33 mouse cellular contexts compared by ENCODE assay signal in genomic region chr2:175156696-175157095, GRCm38 (mm10). TPM values are rescaled to one million over a fixed set of nuclear protein-coding genes. Genes with fewer than 3 reads are reported as not detected.
"Had no signal": no experiment of that assay in that cellular context is flagged by ENCODE, and none has a peak within 500 bp of the region (broad histone marks: within the 10 kb centered on the region; RNA-seq: fewer than 3 reads in every experiment).

No protein-coding gene starts in this region.

- DNase-seq: left cerebral cortex, postnatal 4 days; liver; liver, embryonic 13.5 days; liver, postnatal 0 days; lung, adult 18-20 months; lung, adult 2 months; lung, embryonic 14.5 days; lung, postnatal 10 days; lung, postnatal 14 days; lung, postnatal 36 days; lung, postnatal 4 days; midbrain, embryonic 14.5 days had no signal

- H3K9me3 ChIP-seq: limb, embryonic 15.5 days; lung, embryonic 15.5 days had no signal

- H3K9ac ChIP-seq: limb, embryonic 12.5 days; limb, embryonic 13.5 days; limb, embryonic 15.5 days; liver, embryonic 12.5 days; liver, embryonic 13.5 days; liver, embryonic 14.5 days; liver, embryonic 15.5 days; liver, postnatal 0 days; lung, embryonic 14.5 days; lung, embryonic 15.5 days; midbrain, embryonic 12.5 days; midbrain, embryonic 13.5 days; midbrain, embryonic 15.5 days; neural tube, embryonic 12.5 days had no signal

- H3K36me3 ChIP-seq: limb, embryonic 10.5 days; limb, embryonic 12.5 days; limb, embryonic 13.5 days; limb, embryonic 15.5 days; liver, embryonic 12.5 days; liver, embryonic 13.5 days; liver, embryonic 15.5 days; lung, embryonic 15.5 days; midbrain, embryonic 10.5 days; midbrain, embryonic 12.5 days; midbrain, embryonic 13.5 days; midbrain, embryonic 15.5 days; neural tube, embryonic 12.5 days had no signal

- H3K4me2 ChIP-seq: limb, embryonic 12.5 days; limb, embryonic 13.5 days; limb, embryonic 15.5 days; liver, embryonic 11.5 days; liver, embryonic 12.5 days; liver, embryonic 13.5 days; liver, embryonic 15.5 days; lung, embryonic 14.5 days; lung, embryonic 15.5 days; midbrain, embryonic 11.5 days; midbrain, embryonic 12.5 days; midbrain, embryonic 13.5 days; midbrain, embryonic 15.5 days; neural tube, embryonic 12.5 days had no signal

- H3K27me3 ChIP-seq: limb, embryonic 12.5 days; limb, embryonic 13.5 days; limb, embryonic 15.5 days; liver, embryonic 12.5 days; liver, embryonic 13.5 days; liver, embryonic 15.5 days; lung, embryonic 15.5 days; megakaryocyte, embryonic 14.5 days; midbrain, embryonic 12.5 days; midbrain, embryonic 13.5 days; midbrain, embryonic 15.5 days; neural tube, embryonic 12.5 days had no signal

- ATAC-seq: liver, embryonic 12.5 days; liver, postnatal 0 days; lung, postnatal 0 days; midbrain, embryonic 13.5 days; midbrain, embryonic 15.5 days; midbrain, embryonic 16.5 days had no signal

- H3K27ac ChIP-seq: limb, embryonic 10.5 days; limb, embryonic 12.5 days; limb, embryonic 13.5 days; limb, embryonic 15.5 days; liver, embryonic 12.5 days; liver, embryonic 13.5 days; liver, embryonic 14.5 days; liver, embryonic 15.5 days; lung, embryonic 15.5 days; macrophage; midbrain, embryonic 10.5 days; midbrain, embryonic 12.5 days; midbrain, embryonic 13.5 days; midbrain, embryonic 15.5 days; neural tube, embryonic 12.5 days had no signal

- H3K4me1 ChIP-seq: limb, embryonic 10.5 days; limb, embryonic 12.5 days; limb, embryonic 13.5 days; limb, embryonic 15.5 days; liver, embryonic 12.5 days; liver, embryonic 13.5 days; liver, embryonic 15.5 days; lung, embryonic 15.5 days; megakaryocyte, embryonic 14.5 days; midbrain, embryonic 10.5 days; midbrain, embryonic 12.5 days; midbrain, embryonic 13.5 days; midbrain, embryonic 15.5 days; neural tube, embryonic 12.5 days had no signal

- H3K4me3 ChIP-seq: limb, embryonic 10.5 days; limb, embryonic 12.5 days; limb, embryonic 13.5 days; limb, embryonic 15.5 days; liver, embryonic 12.5 days; liver, embryonic 13.5 days; liver, embryonic 15.5 days; lung, embryonic 15.5 days; megakaryocyte, embryonic 14.5 days; midbrain, embryonic 10.5 days; midbrain, embryonic 12.5 days; midbrain, embryonic 13.5 days; midbrain, embryonic 15.5 days; myocyte; neural tube, embryonic 12.5 days had no signal

RNA-seq across cellular contexts. Expression of gene Gm14443, which starts 19.0 kb away (rescaled TPM):
- total RNA-seq: monocyte, adult 5-6 weeks had no signal
- polyA plus RNA-seq: liver, embryonic 15.5 days; liver, postnatal 0 days had no signal
